Mouse (Mus musculus) right cerebral cortex, postnatal 36 days (tissue): ENCODE results near the gene Lrrtm3.
A peak's percentile ranks its signal among the peaks of the same experiment; 100 is the strongest.

Source experiments
- DNase-seq, 2 experiments: peaks; one replicate each; pipeline ENCODE4 v3.0.0; 2022; ENCODE audit warnings: low spot score in 2 of 2, mixed read lengths in 1 of 2

Lrrtm3 gene

GRCm38 (mm10) chr10:64041892-64042291 lies 48.2 kb downstream of the Lrrtm3 start:
- no peak for DNase-seq

- no peak for DNase-seq
Measured at GRCm38 (mm10) chr10:64041218-64041617, 48.9 kb downstream of the Lrrtm3 start.

- DNase-seq, result peak; percentile 20 to 38
Measured at GRCm38 (mm10) chr10:64039760-64040535, 50.1 kb downstream of the Lrrtm3 start.

- DNase-seq, result no peak
Measured at GRCm38 (mm10) chr10:64030901-64031300, 59.2 kb downstream of the Lrrtm3 start.

- peak; percentile 23 to 25 for DNase-seq
Measured at GRCm38 (mm10) chr10:64023340-64023739, 66.7 kb downstream of the Lrrtm3 start.

- DNase-seq, result no peak
Measured at GRCm38 (mm10) chr10:64020347-64020746, 69.7 kb downstream of the Lrrtm3 start.

GRCm38 (mm10) chr10:64001996-64002395 lies 88.1 kb downstream of the Lrrtm3 start:
- no peak for DNase-seq

- DNase-seq, result no peak
Measured at GRCm38 (mm10) chr10:64001531-64001930, 88.5 kb downstream of the Lrrtm3 start.

GRCm38 (mm10) chr10:63994251-63994650 lies 95.8 kb downstream of the Lrrtm3 start:
- DNase-seq, result no peak

- no peak for DNase-seq
Measured at GRCm38 (mm10) chr10:63985576-63985975, 104.5 kb downstream of the Lrrtm3 start.

- no peak for DNase-seq
Measured at GRCm38 (mm10) chr10:63979410-63979809, 110.7 kb downstream of the Lrrtm3 start.

GRCm38 (mm10) chr10:63978969-63979368 lies 111.1 kb downstream of the Lrrtm3 start:
- DNase-seq, result no peak

GRCm38 (mm10) chr10:63978535-63978934 lies 111.5 kb downstream of the Lrrtm3 start:
- no peak for DNase-seq

GRCm38 (mm10) chr10:63978101-63978500 lies 112.0 kb downstream of the Lrrtm3 start:
- no peak for DNase-seq

GRCm38 (mm10) chr10:63972300-63972699 lies 117.8 kb downstream of the Lrrtm3 start:
- DNase-seq, result no peak

- DNase-seq, result no peak
Measured at GRCm38 (mm10) chr10:63954308-63954930, 135.7 kb downstream of the Lrrtm3 start.

GRCm38 (mm10) chr10:63951481-63951880 lies 138.6 kb downstream of the Lrrtm3 start:
- no peak for DNase-seq

GRCm38 (mm10) chr10:63950867-63951266 lies 139.2 kb downstream of the Lrrtm3 start:
- no peak for DNase-seq

GRCm38 (mm10) chr10:63947266-63947665 lies 142.8 kb downstream of the Lrrtm3 start:
- DNase-seq, result peak; percentile 31 to 48

- no peak for DNase-seq
Measured at GRCm38 (mm10) chr10:63945534-63945933, 144.5 kb downstream of the Lrrtm3 start.

GRCm38 (mm10) chr10:63933946-63934345 lies 156.1 kb downstream of the Lrrtm3 start:
- no peak for DNase-seq

GRCm38 (mm10) chr10:63927334-63927733 lies 162.7 kb downstream of the Lrrtm3 start, which contains the start of gene Gm10118:
Gene Gm10118, minus strand, starts transcription at chr10:63927434.
- no peak for DNase-seq

- no peak for DNase-seq
Measured at GRCm38 (mm10) chr10:63908878-63909277, 181.2 kb downstream of the Lrrtm3 start.
